In genomic region chr11:120317456-120317855, GRCm38 (mm10) we compare ENCODE assay signal across 9 mouse cellular contexts. TPM values are rescaled to one million over a fixed set of nuclear protein-coding genes. Genes with fewer than 3 reads are reported as not detected.
DNase-seq lines count a peak whose midpoint lies in the region; ATAC-seq lines count a peak whose summit lies in the region.
"Had no signal": no experiment of that assay in that cellular context is flagged by ENCODE, and none has a peak within 500 bp of the region (broad histone marks: within the 10 kb centered on the region; RNA-seq: fewer than 3 reads in every experiment).

No protein-coding gene starts in this region.

- no peak for DNase-seq in heart, postnatal 25 days (ENCODE audit: low spot score)
- no peak for DNase-seq in intestine, embryonic 14.5 days (ENCODE audit: low spot score)
- DNase-seq in cerebellum, adult 11 months: no peak
- no peak for DNase-seq in spleen, postnatal 14 days (ENCODE audit: low spot score in 2 of 2)
- DNase-seq: adrenal gland, postnatal 14 days had no signal

- intact Hi-C loops in heart, postnatal 25 days (cut with DNase I): no loop called here

- WGBS in heart, embryonic 12.5 days: 69% methylated on average over 7 of the region's 7 CpGs
- WGBS in embryonic facial prominence, embryonic 12.5 days: 67% methylated on average over 7 of the region's 7 CpGs
- WGBS in intestine, embryonic 14.5 days: 68% methylated on average over 7 of the region's 7 CpGs
- WGBS in midbrain, embryonic 13.5 days: 70% methylated on average over 7 of the region's 7 CpGs

- H3K4me1 ChIP-seq in heart, embryonic 12.5 days (replicated peaks): peaks cover 29% of the 10 kb centered on the region
- peaks cover 26% of the 10 kb centered on the region for H3K4me1 ChIP-seq in embryonic facial prominence, embryonic 12.5 days
- peaks cover 17% of the 10 kb centered on the region for H3K4me1 ChIP-seq in intestine, embryonic 14.5 days (replicated peaks; ENCODE audit: control insufficient read depth, insufficient read depth, low read length)
- H3K4me1 ChIP-seq in midbrain, embryonic 13.5 days (replicated peaks): peaks cover 31% of the 10 kb centered on the region

- no peaks in the 10 kb centered on the region for H3K9me3 ChIP-seq in heart, embryonic 12.5 days (replicated peaks)
- no peaks in the 10 kb centered on the region for H3K9me3 ChIP-seq in embryonic facial prominence, embryonic 12.5 days
- H3K9me3 ChIP-seq in intestine, embryonic 14.5 days (ENCODE audit: control insufficient read depth, low read length): no peaks in the 10 kb centered on the region
- no peaks in the 10 kb centered on the region for H3K9me3 ChIP-seq in midbrain, embryonic 13.5 days

- no peaks in the 10 kb centered on the region for H3K36me3 ChIP-seq in heart, embryonic 12.5 days
- no peaks in the 10 kb centered on the region for H3K36me3 ChIP-seq in embryonic facial prominence, embryonic 12.5 days
- no peaks in the 10 kb centered on the region for H3K36me3 ChIP-seq in intestine, embryonic 14.5 days (ENCODE audit: control insufficient read depth, insufficient read depth, low read length)
- H3K36me3 ChIP-seq in midbrain, embryonic 13.5 days: no peaks in the 10 kb centered on the region

- peak overlapping the region; percentile 82; the same call in 1 of the 2 replicates for H3K9ac ChIP-seq in heart, embryonic 12.5 days
- H3K9ac ChIP-seq in embryonic facial prominence, embryonic 12.5 days: no peak overlapping the region
- H3K9ac ChIP-seq in intestine, embryonic 14.5 days (ENCODE audit: low read length): no peak overlapping the region
- peak overlapping the region; percentile 86; the same call in 1 of the 2 replicates for H3K9ac ChIP-seq in midbrain, embryonic 13.5 days (replicated peaks)

- H3K27ac ChIP-seq in heart, embryonic 12.5 days (ENCODE audit: poor library complexity, severe bottlenecking): peak overlapping the region; percentile 100
- peak overlapping the region; percentile 98; the same call in 1 of the 2 replicates for H3K27ac ChIP-seq in embryonic facial prominence, embryonic 12.5 days
- peak overlapping the region; percentile 98 for H3K27ac ChIP-seq in intestine, embryonic 14.5 days (ENCODE audit: low read depth)
- peak overlapping the region; percentile 99 for H3K27ac ChIP-seq in midbrain, embryonic 13.5 days

- no peaks in the 10 kb centered on the region for H3K27me3 ChIP-seq in heart, embryonic 12.5 days (replicated peaks)
- H3K27me3 ChIP-seq in embryonic facial prominence, embryonic 12.5 days: no peaks in the 10 kb centered on the region
- H3K27me3 ChIP-seq in intestine, embryonic 14.5 days (replicated peaks; ENCODE audit: control insufficient read depth, insufficient read depth, low read length): no peaks in the 10 kb centered on the region
- H3K27me3 ChIP-seq in midbrain, embryonic 13.5 days: no peaks in the 10 kb centered on the region

- no peak for ATAC-seq in heart, embryonic 12.5 days (ENCODE audit: insufficient number of reproducible peaks, low FRiP score)
- no peak for ATAC-seq in embryonic facial prominence, embryonic 12.5 days (ENCODE audit: insufficient number of reproducible peaks, insufficient read depth, low FRiP score, low TSS enrichment)
- no peak for ATAC-seq in intestine, embryonic 14.5 days (replicated peaks; ENCODE audit: low FRiP score, low TSS enrichment, low read depth)
- no peak for ATAC-seq in midbrain, embryonic 13.5 days
- ATAC-seq in monocyte, adult 5-6 weeks (replicated peaks; ENCODE audit: insufficient number of reproducible peaks, low FRiP score, low TSS enrichment, poor library complexity, severe bottlenecking): no peak

- peak overlapping the region; percentile 97 for H3K4me2 ChIP-seq in heart, embryonic 12.5 days
- H3K4me2 ChIP-seq in embryonic facial prominence, embryonic 12.5 days (replicated peaks): 0 out of 2 replicates have a peak overlapping the region, but pooled peaks have one; percentile 72
- H3K4me2 ChIP-seq in intestine, embryonic 14.5 days (ENCODE audit: low read length): peak overlapping the region; percentile 72
- H3K4me2 ChIP-seq in midbrain, embryonic 13.5 days (replicated peaks): peak overlapping the region; percentile 89

- H3K4me3 ChIP-seq in heart, embryonic 12.5 days: no peak overlapping the region
- peak overlapping the region; percentile 47 for H3K4me3 ChIP-seq in embryonic facial prominence, embryonic 12.5 days
- no peak overlapping the region for H3K4me3 ChIP-seq in intestine, embryonic 14.5 days (ENCODE audit: low read depth, low read length)
- no peak overlapping the region for H3K4me3 ChIP-seq in midbrain, embryonic 13.5 days (replicated peaks)

RNA-seq across cellular contexts. Expression of gene Actg1, which starts 30.9 kb away (rescaled TPM):
- 1,404 and 1,426 TPM in 2 replicates for polyA plus RNA-seq in heart, embryonic 12.5 days (2016; fragmentation: Nextera tagmentation; extraction: Ambion mirVana)
- total RNA-seq in heart, postnatal 25 days (2021): 100 to 1,000 TPM; 282 to 346 TPM
- polyA plus RNA-seq in embryonic facial prominence, embryonic 12.5 days (2016; fragmentation: Nextera tagmentation; extraction: Ambion mirVana): 3,148 and 3,183 TPM in 2 replicates
- polyA plus RNA-seq in intestine, embryonic 14.5 days (2014; fragmentation: Nextera tagmentation; extraction: Ambion mirVana): 2,797 and 3,021 TPM in 2 replicates
- 3,928 and 4,113 TPM in 2 replicates for polyA plus RNA-seq in midbrain, embryonic 13.5 days (2015; fragmentation: Nextera tagmentation; extraction: Ambion mirVana)
- 1,753 to 2,142 TPM (median 1,849 TPM) in 3 replicates for total RNA-seq in monocyte, adult 5-6 weeks (2017)

RNA-seq across cellular contexts. Expression of gene Fscn2, which starts 43.9 kb away (rescaled TPM):
- polyA plus RNA-seq in heart, embryonic 12.5 days (2016; fragmentation: Nextera tagmentation; extraction: Ambion mirVana): 0.17 and 0.63 TPM in 2 replicates
- not detected for total RNA-seq in heart, postnatal 25 days (2021)
- 0.61 and 0.78 TPM in 2 replicates for polyA plus RNA-seq in embryonic facial prominence, embryonic 12.5 days (2016; fragmentation: Nextera tagmentation; extraction: Ambion mirVana)
- polyA plus RNA-seq in intestine, embryonic 14.5 days (2014; fragmentation: Nextera tagmentation; extraction: Ambion mirVana): 0.12 and 0.65 TPM in 2 replicates
- 1.9 and 2.2 TPM in 2 replicates for polyA plus RNA-seq in midbrain, embryonic 13.5 days (2015; fragmentation: Nextera tagmentation; extraction: Ambion mirVana)
- total RNA-seq in monocyte, adult 5-6 weeks (2017): 0.29 to 0.75 TPM in 2 of 3 replicates, not detected in the other

Comparison
In these comparisons a context has a peak if more than half of its experiments do, and no peak if none do; other contexts are left out.
1. H3K9ac ChIP-seq: peak in heart, embryonic 12.5 days (single experiment) and midbrain, embryonic 13.5 days (single experiment); none in embryonic facial prominence, embryonic 12.5 days (single experiment) and intestine, embryonic 14.5 days (single experiment).
2. Peak in every context shown above with its lines, with median percentiles within 50 percentile points of each other: H3K27ac ChIP-seq and H3K4me2 ChIP-seq.